Mouse (Mus musculus) heart, embryonic 14.5 days (tissue): ENCODE results near the gene Gm20503. TPM values are rescaled to one million over a fixed set of nuclear protein-coding genes. Genes with fewer than 3 reads are reported as not detected.

Source experiments
- ATAC-seq: fragments of 200-750 bp; cut with Nextera tagmentation; 2 replicates; pipeline ENCODE4 v1.8.0; 2017; ENCODE audit warnings: low read depth, moderate TSS enrichment; ENCODE audit not compliant: insufficient number of reproducible peaks, insufficient read depth, low FRiP score
- H3K27ac ChIP-seq, 2 experiments: fragments of 200-500 bp in 1 of 2; fragments of 300-500 bp in 1 of 2; sonication (generic) in 1 of 2; replicated peaks in 1 of 2; 2 replicates each; pipeline ENCODE4 v1.5.1; 2012 to 2014; ENCODE audit warnings: low read depth in 2 of 2, low read length in 2 of 2, control low read depth in 1 of 2, mild to moderate bottlenecking in 1 of 2, mixed read lengths in 1 of 2; ENCODE audit not compliant: control insufficient read depth in 1 of 2, insufficient read depth in 1 of 2
- H3K27me3 ChIP-seq: fragments of 300-500 bp; sonication (generic); 2 replicates; pipeline ENCODE4 v1.6.1; 2014; ENCODE audit warnings: mild to moderate bottlenecking, low read length, control low read depth; ENCODE audit not compliant: control insufficient read depth, insufficient read depth
- H3K36me3 ChIP-seq: fragments of 300-500 bp; sonication (generic); 2 replicates; pipeline ENCODE4 v1.6.1; 2014; ENCODE audit warnings: mild to moderate bottlenecking, control low read depth, low read length, mixed read lengths; ENCODE audit not compliant: control insufficient read depth, insufficient read depth
- H3K4me1 ChIP-seq, 2 experiments: fragments of 200-500 bp in 1 of 2; fragments of 300-500 bp in 1 of 2; sonication (generic) in 1 of 2; 2 replicates each; pipeline ENCODE4 v1.6.1; 2012 to 2014; ENCODE audit warnings: low read length in 2 of 2, control low read depth in 1 of 2, mixed read lengths in 1 of 2; ENCODE audit not compliant: control insufficient read depth in 2 of 2, insufficient read depth in 2 of 2
- H3K4me2 ChIP-seq: fragments of 300-500 bp; sonication (generic); 2 replicates; pipeline ENCODE4 v1.6.1; 2014; ENCODE audit warnings: mild to moderate bottlenecking, low read length
- H3K4me3 ChIP-seq, 2 experiments: fragments of 200-500 bp in 1 of 2; fragments of 300-500 bp in 1 of 2; sonication (generic) in 1 of 2; 2 replicates each; pipeline ENCODE4 v1.5.1; 2012 to 2014; ENCODE audit warnings: low read length in 2 of 2, mild to moderate bottlenecking in 2 of 2, control low read depth in 1 of 2, low read depth in 1 of 2, moderate library complexity in 1 of 2; ENCODE audit not compliant: control insufficient read depth in 1 of 2, insufficient read depth in 1 of 2
- H3K9ac ChIP-seq: fragments of 300-500 bp; sonication (generic); 2 replicates; pipeline ENCODE4 v1.6.1; 2014; ENCODE audit warnings: mild to moderate bottlenecking, low read length
- H3K9me3 ChIP-seq: fragments of 300-500 bp; sonication (generic); 2 replicates; pipeline ENCODE4 v1.6.1; 2016; ENCODE audit warnings: low read length, control low read depth; ENCODE audit not compliant: control insufficient read depth
- WGBS: fragments of 180-500 bp; shearing (Covaris S2); extraction: QIAGEN DNeasy Blood & Tissue Kit; methylation state at CpG from one replicate; pipeline ENCODE4 v1.1.7; 2014; 5-methylcytosine and 5-hydroxymethylcytosine counted together
- polyA plus RNA-seq: library from polyadenylated mRNA; unstranded; fragments of >200 nt; fragmentation: Nextera tagmentation; extraction: Ambion mirVana; gene quantifications from 2 replicates; pipeline ENCODE4 v1.2.1, GENCODE M21; 2014

The Gm20503 gene
- polyA plus RNA-seq, 1 experiment from 2014 or later = 12.2 TPM

GRCm38 (mm10) chr4:59007974-59008373 lies 5.0 kb downstream of the Gm20503 start:
- H3K9me3 ChIP-seq = no peaks in the 10 kb centered on the region
- no peak overlapping the region for H3K4me2 ChIP-seq
- H3K4me3 ChIP-seq = no peak overlapping the region
- H3K36me3 ChIP-seq = no peaks in the 10 kb centered on the region
- no peak overlapping the region for H3K27ac ChIP-seq
- 86% methylated on average over 5 of the region's 5 CpGs for WGBS
- no peak overlapping the region for H3K9ac ChIP-seq
- peaks cover 12 to 37% of the 10 kb centered on the region in 2 experiments for H3K4me1 ChIP-seq
- no peaks in the 10 kb centered on the region for H3K27me3 ChIP-seq
- no peak for ATAC-seq

DNA sequence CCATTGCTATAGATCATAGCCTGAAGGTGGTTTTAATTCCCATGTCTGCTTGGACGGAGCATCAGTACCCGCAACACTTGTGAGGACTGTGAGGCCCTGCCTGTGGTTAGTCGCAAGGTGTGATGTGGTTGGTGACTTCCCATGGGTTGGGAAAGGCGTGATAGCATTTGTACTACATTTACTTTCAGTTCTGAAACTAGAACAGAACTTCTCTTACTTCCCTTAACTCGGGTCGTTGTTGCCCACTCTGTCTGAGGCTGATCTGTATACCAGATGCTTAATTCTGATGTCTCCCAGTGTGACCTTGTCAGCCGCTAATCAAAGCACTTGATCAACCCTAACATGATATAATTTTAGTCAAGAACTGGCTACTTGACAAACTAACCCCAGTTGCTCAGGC lies 6.2 kb downstream of the Gm20503 start:
- H3K9me3 ChIP-seq = no peaks in the 10 kb centered on the region
- 95% methylated on average over 7 of the region's 7 CpGs for WGBS
- no peak for ATAC-seq
- H3K4me2 ChIP-seq = no peak overlapping the region
- no peak overlapping the region for H3K9ac ChIP-seq
- peaks cover 12 to 32% of the 10 kb centered on the region in 2 experiments for H3K4me1 ChIP-seq
- H3K27ac ChIP-seq = no peak overlapping the region
- H3K36me3 ChIP-seq = 0 out of 2 replicates have a peak, but pooled peaks cover 5% of the 10 kb centered on the region
- no peaks in the 10 kb centered on the region for H3K27me3 ChIP-seq
- H3K4me3 ChIP-seq = no peak overlapping the region

DNA sequence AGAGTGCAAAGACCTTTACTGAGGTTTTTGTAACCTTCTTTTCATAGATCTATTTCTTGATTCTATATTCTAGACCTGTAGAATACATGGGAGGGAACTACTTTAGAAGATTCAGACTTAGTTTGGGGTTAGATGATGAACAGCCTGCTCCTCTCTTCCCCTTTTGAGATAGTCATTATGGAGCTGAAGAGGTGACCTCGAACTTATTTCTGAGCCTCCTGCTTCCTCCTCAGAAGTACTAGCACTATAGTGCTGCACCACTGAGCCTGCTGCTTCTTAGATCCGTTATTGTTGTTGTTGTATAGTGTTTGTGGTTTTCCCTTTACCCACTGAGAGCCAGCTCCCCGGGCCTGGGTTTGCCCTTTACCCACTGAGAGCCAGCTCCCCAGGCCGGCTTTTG lies 6.7 kb downstream of the Gm20503 start:
- Histone ChIP-seq H3K27ac (no peak overlapping the region), H3K9ac (no peak overlapping the region), H3K4me1 (peaks cover 10 to 27% of the 10 kb centered on the region in 2 experiments), H3K36me3 (0 out of 2 replicates have a peak, but pooled peaks cover 5% of the 10 kb centered on the region), H3K4me3 (no peak overlapping the region), H3K4me2 (no peak overlapping the region), H3K9me3 (no peaks in the 10 kb centered on the region), H3K27me3 (no peaks in the 10 kb centered on the region)
- 77% methylated on average over 4 of the region's 4 CpGs for WGBS
- ATAC-seq = no peak

GRCm38 (mm10) chr4:59011446-59011845 lies 8.4 kb downstream of the Gm20503 start:
- 22% methylated on average over 3 of the region's 3 CpGs for WGBS
- no peak for ATAC-seq
- no peak overlapping the region for H3K4me2 ChIP-seq

DNA sequence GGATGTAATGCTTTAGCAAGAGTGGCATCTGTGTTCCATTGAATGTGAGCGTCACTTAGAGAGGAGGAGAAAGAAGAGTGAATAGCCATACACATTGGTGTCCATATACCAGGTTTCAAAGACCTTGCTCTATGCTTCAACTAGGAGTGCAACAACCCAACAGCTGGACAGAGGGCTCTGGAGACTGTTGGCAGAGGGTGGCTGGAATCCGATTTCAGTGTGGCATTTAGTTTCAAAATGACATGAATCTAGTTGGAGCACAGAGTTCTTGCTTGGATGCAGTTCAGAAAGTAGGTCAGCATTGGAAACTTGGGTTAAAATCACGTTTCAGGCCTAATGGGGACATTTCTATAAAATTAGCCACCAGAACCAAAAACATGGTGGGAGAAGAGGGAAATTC lies 12.2 kb downstream of the Gm20503 start:
- no peak for ATAC-seq
- no peak overlapping the region for H3K4me2 ChIP-seq

More at GRCm38 (mm10) chr4:59011446-59011845, 8.4 kb downstream of the Gm20503 start:
- Histone ChIP-seq H3K27ac (no peak overlapping the region), H3K4me3 (no peak overlapping the region), H3K9me3 (no peaks in the 10 kb centered on the region), H3K36me3 (0 out of 2 replicates have a peak, but pooled peaks cover 5% of the 10 kb centered on the region), H3K9ac (no peak overlapping the region), H3K4me1 (peaks cover 6 to 16% of the 10 kb centered on the region in 2 experiments; a peak in 3 of 4 replicates), H3K27me3 (no peaks in the 10 kb centered on the region)

DNA sequence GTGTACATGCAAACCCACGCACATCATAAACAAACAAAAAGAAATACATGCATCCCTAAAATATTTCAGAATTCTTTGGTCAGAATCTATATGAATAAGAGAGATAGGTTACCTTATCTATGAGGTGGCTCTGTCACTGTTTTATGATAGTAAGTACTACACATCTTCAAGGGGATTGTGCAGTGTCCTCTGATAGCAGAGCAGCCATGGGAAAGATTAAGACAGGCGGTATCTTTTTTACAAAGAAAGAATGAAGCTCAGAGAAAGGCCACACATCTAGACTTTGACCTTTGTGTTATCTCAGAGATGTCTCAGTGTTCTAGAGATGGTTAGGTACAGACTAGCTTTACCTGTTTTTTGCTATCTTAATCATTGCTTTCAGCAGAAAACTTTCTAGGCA lies 13.9 kb downstream of the Gm20503 start:
- H3K27ac ChIP-seq = no peak overlapping the region
- no peak overlapping the region for H3K4me2 ChIP-seq
- 76% methylated on average over 2 of the region's 2 CpGs for WGBS

More for the DNA sequence above, 12.2 kb downstream of the Gm20503 start:
- Histone ChIP-seq H3K9ac (no peak overlapping the region), H3K27ac (no peak overlapping the region), H3K4me3 (no peak overlapping the region), H3K36me3 (peaks cover 27% of the 10 kb centered on the region), H3K4me1 (peaks cover 6 to 14% of the 10 kb centered on the region in 2 experiments; a peak in 3 of 4 replicates), H3K9me3 (no peaks in the 10 kb centered on the region), H3K27me3 (no peaks in the 10 kb centered on the region)
- WGBS = 91% methylated on average over 3 of the region's 3 CpGs

DNA sequence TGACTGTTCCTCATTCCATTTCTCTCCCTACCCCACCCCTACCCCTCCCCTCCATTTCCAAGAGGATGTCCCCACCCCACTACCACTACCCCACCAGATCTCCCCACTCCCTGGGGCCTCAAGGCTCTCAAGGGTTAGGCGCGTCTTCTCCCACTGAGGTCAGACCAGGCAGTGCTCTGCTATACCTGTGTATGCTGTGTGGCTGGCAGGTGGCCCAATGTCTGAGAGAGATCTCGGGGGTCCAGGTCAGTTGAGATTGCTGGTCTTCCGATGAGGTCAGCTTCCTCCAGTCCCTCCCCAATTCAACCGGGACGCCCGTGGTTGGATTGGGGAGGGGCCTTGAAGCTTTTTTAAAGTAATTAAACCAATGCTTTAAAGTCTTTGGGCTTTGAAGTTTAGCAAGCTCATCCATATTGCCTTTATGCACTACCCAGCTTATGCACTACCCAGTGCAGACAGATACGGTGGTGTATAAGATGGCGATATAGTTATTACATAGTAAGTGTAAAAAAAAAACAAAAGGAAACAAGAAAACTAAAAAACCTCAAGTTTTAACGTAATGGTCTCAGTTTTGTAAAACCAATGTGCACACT lies 31.4 kb downstream of the Gm20503 start:
- peaks cover 4 to 5% of the 10 kb centered on the region in 2 experiments; a peak in 1 of 4 replicates for H3K4me1 ChIP-seq
- H3K4me2 ChIP-seq = peak overlapping the region; percentile 72
- ATAC-seq = peak; percentile 47; the same call in 1 of the 2 replicates
- H3K4me3 ChIP-seq = peak overlapping the region; percentile 60 to 77
- peaks cover 3% of the 10 kb centered on the region; the same call in 1 of the 2 replicates for H3K9me3 ChIP-seq
- H3K9ac ChIP-seq = peak overlapping the region; percentile 76
- H3K27me3 ChIP-seq = no peaks in the 10 kb centered on the region
- H3K27ac ChIP-seq = no peak overlapping the region
- H3K36me3 ChIP-seq = 0 out of 2 replicates have a peak, but pooled peaks cover 5% of the 10 kb centered on the region
- WGBS = 77% methylated on average over 10 of the region's 10 CpGs

More for the DNA sequence above, 13.9 kb downstream of the Gm20503 start:
- Histone ChIP-seq H3K36me3 (peaks cover 38% of the 10 kb centered on the region), H3K27me3 (no peaks in the 10 kb centered on the region), H3K4me3 (no peak overlapping the region), H3K9me3 (no peaks in the 10 kb centered on the region), H3K4me1 (peaks cover 0 to 3% of the 10 kb centered on the region in 2 experiments; a peak in 1 of 4 replicates), H3K9ac (no peak overlapping the region)
- no peak for ATAC-seq
